Mouse (Mus musculus): ENCODE measurements around the gene Itpr1. TPM values are rescaled to one million over a fixed set of nuclear protein-coding genes. Genes with fewer than 3 reads are reported as not detected.

Gene Itpr1
- polyA plus RNA-seq, 1 experiment from 2014 or later = 15.7 TPM

DNA sequence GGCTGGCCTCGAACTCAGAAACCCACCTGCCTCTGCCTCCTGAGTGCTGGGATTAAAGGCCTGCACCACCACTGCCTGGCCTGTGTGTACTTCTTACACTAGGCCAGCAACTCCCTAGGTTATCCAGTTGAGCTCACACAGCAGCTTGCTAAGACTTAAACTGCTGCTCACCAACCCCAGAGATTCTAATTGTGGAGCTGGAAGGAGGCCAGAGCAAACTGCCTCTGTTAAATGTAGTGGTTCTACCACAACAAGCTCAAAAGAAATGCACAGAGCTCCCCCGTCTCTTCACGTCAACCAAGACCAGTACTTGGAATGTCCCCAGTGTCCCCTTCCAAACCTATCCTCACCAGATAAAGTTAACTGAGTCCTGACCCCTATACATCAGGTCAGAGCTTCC lies 38.7 kb upstream of the Itpr1 start:
- no peak overlapping the region for H3K27ac ChIP-seq (ENCODE audit: low read depth)
- H3K4me1 ChIP-seq (ENCODE audit: insufficient read depth) = no peaks in the 10 kb centered on the region
- no peaks in the 10 kb centered on the region for H3K9me3 ChIP-seq (ENCODE audit: low read depth, low read length)
- H3K4me3 ChIP-seq (ENCODE audit: low read depth, low read length) = no peak overlapping the region
- ATAC-seq (ENCODE audit: insufficient read depth) (no peak), DNase-seq (no peak)
- no peaks in the 10 kb centered on the region for H3K27me3 ChIP-seq (ENCODE audit: insufficient read depth, low read length)
- H3K36me3 ChIP-seq (ENCODE audit: insufficient read depth) = peaks cover 21% of the 10 kb centered on the region; the same call in 1 of the 2 replicates
- H3K4me2 ChIP-seq = no peak overlapping the region
- 89% methylated on average over 3 of the region's 3 CpGs for WGBS
- TF ChIP-seq CTCF (IDR thresholded peaks at IDR 0.05; ENCODE audit: low read depth) = no peak
- H3K9ac ChIP-seq = no peak overlapping the region

- ATAC-seq (ENCODE audit: insufficient read depth) (no peak), DNase-seq (no peak)
- Histone ChIP-seq H3K4me1 (ENCODE audit: insufficient read depth) (no peaks in the 10 kb centered on the region), H3K4me3 (ENCODE audit: low read depth, low read length) (no peak overlapping the region), H3K36me3 (ENCODE audit: insufficient read depth) (peaks cover 10% of the 10 kb centered on the region; the same call in 1 of the 2 replicates), H3K9me3 (ENCODE audit: low read depth, low read length) (no peaks in the 10 kb centered on the region), H3K4me2 (no peak overlapping the region), H3K27ac (ENCODE audit: low read depth) (no peak overlapping the region), H3K9ac (no peak overlapping the region), H3K27me3 (ENCODE audit: insufficient read depth, low read length) (no peaks in the 10 kb centered on the region)
- no peak for TF ChIP-seq CTCF (IDR thresholded peaks at IDR 0.05; ENCODE audit: low read depth)
- 87% methylated on average over 2 of the region's 2 CpGs for WGBS
Measured at GRCm38 (mm10) chr6:108179087-108179486, 33.8 kb upstream of the Itpr1 start.

- WGBS = 3% methylated on average over 49 of the region's 49 CpGs
- ATAC-seq (ENCODE audit: insufficient read depth) (peak; percentile 91), DNase-seq (peak; percentile 97)
- Histone ChIP-seq H3K4me2 (peak within 1 kb of the TSS; percentile 85), H3K4me3 (ENCODE audit: low read depth, low read length) (peak within 1 kb of the TSS; percentile 87), H3K9me3 (ENCODE audit: low read depth, low read length) (no peaks in the 10 kb centered on the region), H3K36me3 (ENCODE audit: insufficient read depth) (no peaks in the 10 kb centered on the region), H3K4me1 (ENCODE audit: insufficient read depth) (0 out of 2 replicates have a peak, but pooled peaks cover 4% of the 10 kb centered on the region), H3K27ac (ENCODE audit: low read depth) (no peak within 1 kb of the TSS), H3K27me3 (ENCODE audit: insufficient read depth, low read length) (no peaks in the 10 kb centered on the region), H3K9ac (peak within 1 kb of the TSS; percentile 66)
- no peak for TF ChIP-seq CTCF (IDR thresholded peaks at IDR 0.05; ENCODE audit: low read depth)
Measured at GRCm38 (mm10) chr6:108184847-108185684, 27.8 kb upstream of the Itpr1 start, which contains the start of gene Sumf1. Gene Sumf1 (minus strand): TSS chr6:108185582.

GRCm38 (mm10) chr6:108185685-108186009 lies 27.2 kb upstream of the Itpr1 start:
- 12% methylated on average over 4 of the region's 4 CpGs for WGBS
- Histone ChIP-seq H3K4me2 (peak overlapping the region; percentile 85), H3K27ac (ENCODE audit: low read depth) (no peak overlapping the region), H3K9ac (peak overlapping the region; percentile 66), H3K4me1 (ENCODE audit: insufficient read depth) (0 out of 2 replicates have a peak, but pooled peaks cover 4% of the 10 kb centered on the region), H3K4me3 (ENCODE audit: low read depth, low read length) (peak overlapping the region; percentile 87), H3K36me3 (ENCODE audit: insufficient read depth) (no peaks in the 10 kb centered on the region), H3K9me3 (ENCODE audit: low read depth, low read length) (no peaks in the 10 kb centered on the region), H3K27me3 (ENCODE audit: insufficient read depth, low read length) (no peaks in the 10 kb centered on the region)
- DNase-seq (no peak), ATAC-seq (ENCODE audit: insufficient read depth) (no peak)
- TF ChIP-seq CTCF (IDR thresholded peaks at IDR 0.05; ENCODE audit: low read depth) = no peak

DNA sequence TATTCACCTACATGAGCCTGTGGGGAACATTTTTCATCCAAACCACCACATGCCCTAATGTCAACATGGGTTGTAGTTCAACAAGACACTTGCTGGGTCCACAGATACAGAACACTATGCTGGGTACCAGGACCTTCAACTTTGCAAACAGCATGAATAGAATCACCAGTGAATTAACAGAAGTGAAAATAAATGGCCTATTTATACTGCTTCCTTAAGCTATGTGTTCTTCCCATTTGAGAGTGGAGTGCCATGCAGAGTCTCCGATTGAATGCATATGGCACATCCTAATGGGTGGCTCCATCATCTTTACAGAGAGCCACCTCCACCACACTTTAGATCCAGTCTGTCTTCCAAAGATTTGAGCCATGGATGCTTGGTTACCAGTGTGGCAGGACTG lies 22.2 kb upstream of the Itpr1 start:
- Histone ChIP-seq H3K4me2 (no peak overlapping the region), H3K9ac (no peak overlapping the region), H3K36me3 (ENCODE audit: insufficient read depth) (no peaks in the 10 kb centered on the region), H3K27me3 (ENCODE audit: insufficient read depth, low read length) (no peaks in the 10 kb centered on the region), H3K27ac (ENCODE audit: low read depth) (no peak overlapping the region), H3K4me1 (ENCODE audit: insufficient read depth) (no peaks in the 10 kb centered on the region), H3K4me3 (ENCODE audit: low read depth, low read length) (no peak overlapping the region), H3K9me3 (ENCODE audit: low read depth, low read length) (no peaks in the 10 kb centered on the region)
- DNase-seq = no peak
- 89% methylated on average over 1 of the region's 1 CpGs for WGBS
- no peak for TF ChIP-seq CTCF (IDR thresholded peaks at IDR 0.05; ENCODE audit: low read depth)
- ATAC-seq (ENCODE audit: insufficient read depth) = no peak

GRCm38 (mm10) chr6:108192632-108193031 lies 20.3 kb upstream of the Itpr1 start:
- no peak overlapping the region for H3K27ac ChIP-seq (ENCODE audit: low read depth)
- no peaks in the 10 kb centered on the region for H3K9me3 ChIP-seq (ENCODE audit: low read depth, low read length)
- no peaks in the 10 kb centered on the region for H3K4me1 ChIP-seq (ENCODE audit: insufficient read depth)
- H3K4me3 ChIP-seq (ENCODE audit: low read depth, low read length) = no peak overlapping the region
- H3K4me2 ChIP-seq = no peak overlapping the region
- H3K9ac ChIP-seq = no peak overlapping the region
- no peak for TF ChIP-seq CTCF (IDR thresholded peaks at IDR 0.05; ENCODE audit: low read depth)
- DNase-seq = no peak
- H3K36me3 ChIP-seq (ENCODE audit: insufficient read depth) = no peaks in the 10 kb centered on the region
- H3K27me3 ChIP-seq (ENCODE audit: insufficient read depth, low read length) = no peaks in the 10 kb centered on the region
- ATAC-seq (ENCODE audit: insufficient read depth) = no peak
- 75% methylated on average over 4 of the region's 4 CpGs for WGBS

- H3K27me3 ChIP-seq (ENCODE audit: insufficient read depth, low read length) = no peaks in the 10 kb centered on the region
- no peaks in the 10 kb centered on the region for H3K36me3 ChIP-seq (ENCODE audit: insufficient read depth)
- no peak overlapping the region for H3K4me3 ChIP-seq (ENCODE audit: low read depth, low read length)
- H3K4me2 ChIP-seq = no peak overlapping the region
- no peak overlapping the region for H3K27ac ChIP-seq (ENCODE audit: low read depth)
- DNase-seq (no peak), ATAC-seq (ENCODE audit: insufficient read depth) (no peak)
- WGBS = 72% methylated on average over 7 of the region's 7 CpGs
- no peak overlapping the region for H3K9ac ChIP-seq
- TF ChIP-seq CTCF (IDR thresholded peaks at IDR 0.05; ENCODE audit: low read depth) = no peak
- no peaks in the 10 kb centered on the region for H3K4me1 ChIP-seq (ENCODE audit: insufficient read depth)
- H3K9me3 ChIP-seq (ENCODE audit: low read depth, low read length) = no peaks in the 10 kb centered on the region
Measured at GRCm38 (mm10) chr6:108196665-108197064, 16.2 kb upstream of the Itpr1 start.
